Mouse (Mus musculus) neural tube, embryonic 13.5 days (tissue): ENCODE data around the gene Tor1a. TPM values are rescaled to one million over a fixed set of nuclear protein-coding genes. Genes with fewer than 3 reads are reported as not detected.
"Not testable (repeated sequence)": the region's sequence is repeated elsewhere in the genome, so short reads cannot be mapped to it uniquely, and the experiment has no call there.

Source experiments
- ATAC-seq: fragments of 200-750 bp; cut with Nextera tagmentation; 2 replicates; pipeline ENCODE4 v1.8.0; 2017; ENCODE audit warnings: low read depth, mild to moderate bottlenecking, moderate TSS enrichment, moderate library complexity
- H3K27ac ChIP-seq: fragments of 300-500 bp; sonication (generic); replicated peaks from 2 replicates; pipeline ENCODE4 v1.5.1; 2015; ENCODE audit warnings: moderate library complexity, mild to moderate bottlenecking, inconsistent platforms
- H3K27me3 ChIP-seq: fragments of 300-500 bp; sonication (generic); 2 replicates; pipeline ENCODE4 v1.6.1; 2015; ENCODE audit warnings: mild to moderate bottlenecking, inconsistent platforms
- H3K36me3 ChIP-seq: fragments of 300-500 bp; sonication (generic); 2 replicates; pipeline ENCODE4 v1.6.1; 2015; ENCODE audit warnings: mild to moderate bottlenecking, inconsistent platforms
- H3K4me1 ChIP-seq: fragments of 300-500 bp; sonication (generic); replicated peaks from 2 replicates; pipeline ENCODE4 v1.6.1; 2015; ENCODE audit warnings: inconsistent platforms
- H3K4me2 ChIP-seq: fragments of 300-500 bp; sonication (generic); 2 replicates; pipeline ENCODE4 v1.6.1; 2015; ENCODE audit warnings: inconsistent platforms, mild to moderate bottlenecking, moderate library complexity
- H3K4me3 ChIP-seq: fragments of 300-500 bp; sonication (generic); 2 replicates; pipeline ENCODE4 v1.5.1; 2015; ENCODE audit warnings: mild to moderate bottlenecking, inconsistent platforms
- H3K9ac ChIP-seq: fragments of 300-500 bp; sonication (generic); 2 replicates; pipeline ENCODE4 v1.6.1; 2015; ENCODE audit warnings: moderate library complexity, mild to moderate bottlenecking, inconsistent platforms
- H3K9me3 ChIP-seq: fragments of 300-500 bp; sonication (generic); 2 replicates; pipeline ENCODE4 v1.6.1; 2016; ENCODE audit warnings: inconsistent platforms
- WGBS: fragments of 180-500 bp; shearing (Covaris S2); methylation state at CpG from one replicate; pipeline ENCODE4 v1.1.7; 2015; 5-methylcytosine and 5-hydroxymethylcytosine counted together
- polyA plus RNA-seq: library from polyadenylated mRNA; unstranded; fragments of >200 nt; fragmentation: Nextera tagmentation; extraction: Ambion mirVana; gene quantifications from 2 replicates; pipeline ENCODE4 v1.2.1, GENCODE M21; 2015

Gene Tor1a
- polyA plus RNA-seq, 1 experiment from 2014 or later, result 92.3 TPM

GRCm38 (mm10) chr2:30928893-30929482 is 38.7 kb downstream of the Tor1a start:
- peak; percentile 59 for ATAC-seq
- no peak overlapping the region for H3K27ac ChIP-seq
- WGBS, result 30% methylated on average over 12 of the region's 12 CpGs

GRCm38 (mm10) chr2:30927844-30928628 is 39.7 kb downstream of the Tor1a start:
- no peaks in the 10 kb centered on the region for H3K27me3 ChIP-seq
- ATAC-seq, result no peak
- H3K36me3 ChIP-seq, result no peaks in the 10 kb centered on the region
- H3K4me3 ChIP-seq, result no peak overlapping the region
- 21% methylated on average over 14 of the region's 14 CpGs for WGBS
- no peak overlapping the region for H3K9ac ChIP-seq
- peaks cover 24% of the 10 kb centered on the region for H3K4me1 ChIP-seq
- peak overlapping the region; percentile 34 for H3K27ac ChIP-seq
- H3K9me3 ChIP-seq, result no peaks in the 10 kb centered on the region
- no peak overlapping the region for H3K4me2 ChIP-seq

More at GRCm38 (mm10) chr2:30928893-30929482, 38.7 kb downstream of the Tor1a start:
- H3K27me3 ChIP-seq, result no peaks in the 10 kb centered on the region
- H3K36me3 ChIP-seq, result no peaks in the 10 kb centered on the region
- no peak overlapping the region; the same call in 1 of the 2 replicates for H3K9ac ChIP-seq
- peak overlapping the region; percentile 62 for H3K4me2 ChIP-seq
- peak overlapping the region; percentile 34 for H3K4me3 ChIP-seq
- H3K9me3 ChIP-seq, result no peaks in the 10 kb centered on the region
- peaks cover 24% of the 10 kb centered on the region for H3K4me1 ChIP-seq

- 61% methylated on average over 9 of the region's 9 CpGs for WGBS
- Histone ChIP-seq H3K9ac (no peak overlapping the region), H3K27ac (peak overlapping the region; percentile 42), H3K4me1 (peaks cover 24% of the 10 kb centered on the region), H3K36me3 (no peaks in the 10 kb centered on the region), H3K9me3 (no peaks in the 10 kb centered on the region), H3K4me2 (no peak overlapping the region), H3K4me3 (no peak overlapping the region), H3K27me3 (no peaks in the 10 kb centered on the region)
- ATAC-seq, result no peak
Observed at GRCm38 (mm10) chr2:30927151-30927781, 40.5 kb downstream of the Tor1a start.

GRCm38 (mm10) chr2:30926381-30926780 is 41.4 kb downstream of the Tor1a start:
- ATAC-seq, result no peak
- peaks cover 24% of the 10 kb centered on the region for H3K4me1 ChIP-seq
- H3K27ac ChIP-seq, result 0 out of 2 replicates have a peak overlapping the region, but pooled peaks have one; percentile 42
- H3K4me2 ChIP-seq, result no peak overlapping the region
- no peak overlapping the region for H3K9ac ChIP-seq
- no peaks in the 10 kb centered on the region for H3K36me3 ChIP-seq
- whole genome bisulfite sequencing, result 82% methylated on average over 4 of the region's 4 CpGs
- H3K9me3 ChIP-seq, result no peaks in the 10 kb centered on the region
- no peak overlapping the region for H3K4me3 ChIP-seq
- H3K27me3 ChIP-seq, result no peaks in the 10 kb centered on the region

GRCm38 (mm10) chr2:30925181-30925580 is 42.6 kb downstream of the Tor1a start:
- 85% methylated on average over 4 of the region's 4 CpGs for WGBS
- Histone ChIP-seq H3K27ac (no peak overlapping the region), H3K9me3 (no peaks in the 10 kb centered on the region), H3K9ac (no peak overlapping the region), H3K36me3 (no peaks in the 10 kb centered on the region), H3K4me1 (peaks cover 24% of the 10 kb centered on the region), H3K27me3 (no peaks in the 10 kb centered on the region), H3K4me3 (no peak overlapping the region), H3K4me2 (no peak overlapping the region)
- ATAC-seq, result no peak

- no peaks in the 10 kb centered on the region for H3K9me3 ChIP-seq
- ATAC-seq, result no peak
- no peak overlapping the region for H3K27ac ChIP-seq
- 0 out of 2 replicates have a peak, but pooled peaks cover 10% of the 10 kb centered on the region for H3K4me1 ChIP-seq
- H3K9ac ChIP-seq, result no peak overlapping the region
- 81% methylated on average over 3 of the region's 3 CpGs for WGBS
- H3K4me2 ChIP-seq, result no peak overlapping the region
- no peaks in the 10 kb centered on the region for H3K27me3 ChIP-seq
- no peak overlapping the region for H3K4me3 ChIP-seq
- no peaks in the 10 kb centered on the region for H3K36me3 ChIP-seq
Observed at GRCm38 (mm10) chr2:30923099-30923498, 44.6 kb downstream of the Tor1a start.

- no peak for ATAC-seq
- H3K36me3 ChIP-seq, result no peaks in the 10 kb centered on the region
- H3K27me3 ChIP-seq, result no peaks in the 10 kb centered on the region
- H3K27ac ChIP-seq, result no peak overlapping the region
- no peaks in the 10 kb centered on the region for H3K9me3 ChIP-seq
- H3K9ac ChIP-seq, result no peak overlapping the region
- WGBS, result 83% methylated on average over 7 of the region's 7 CpGs
- 0 out of 2 replicates have a peak, but pooled peaks cover under 1% of the 10 kb centered on the region for H3K4me1 ChIP-seq
- H3K4me2 ChIP-seq, result no peak overlapping the region
- no peak overlapping the region for H3K4me3 ChIP-seq
Observed at GRCm38 (mm10) chr2:30920216-30920615, 47.5 kb downstream of the Tor1a start.

- H3K4me2 ChIP-seq, result no peak overlapping the region
- no peaks in the 10 kb centered on the region for H3K9me3 ChIP-seq
- no peak for ATAC-seq
- no peak overlapping the region for H3K27ac ChIP-seq
- WGBS, result 69% methylated on average over 8 of the region's 8 CpGs
- H3K27me3 ChIP-seq, result no peaks in the 10 kb centered on the region
- H3K4me1 ChIP-seq, result 0 out of 2 replicates have a peak, but pooled peaks cover 6% of the 10 kb centered on the region
- H3K9ac ChIP-seq, result no peak overlapping the region
- H3K36me3 ChIP-seq, result no peaks in the 10 kb centered on the region
- no peak overlapping the region for H3K4me3 ChIP-seq
Observed at GRCm38 (mm10) chr2:30918780-30919329, 48.9 kb downstream of the Tor1a start.

GRCm38 (mm10) chr2:30918126-30918525 is 49.6 kb downstream of the Tor1a start:
- Histone ChIP-seq H3K4me3 (no peak overlapping the region), H3K4me2 (no peak overlapping the region), H3K9ac (no peak overlapping the region), H3K36me3 (no peaks in the 10 kb centered on the region), H3K27me3 (no peaks in the 10 kb centered on the region), H3K27ac (no peak overlapping the region), H3K4me1 (0 out of 2 replicates have a peak, but pooled peaks cover 6% of the 10 kb centered on the region), H3K9me3 (no peaks in the 10 kb centered on the region)
- no peak for ATAC-seq
- 57% methylated on average over 6 of the region's 6 CpGs for WGBS

- WGBS, result 92% methylated on average over 7 of the region's 7 CpGs
- no peak for ATAC-seq
- Histone ChIP-seq H3K27me3 (no peaks in the 10 kb centered on the region), H3K4me2 (no peak overlapping the region), H3K4me1 (0 out of 2 replicates have a peak, but pooled peaks cover 6% of the 10 kb centered on the region), H3K4me3 (no peak overlapping the region), H3K27ac (no peak overlapping the region), H3K36me3 (no peaks in the 10 kb centered on the region), H3K9ac (no peak overlapping the region), H3K9me3 (no peaks in the 10 kb centered on the region)
Observed at GRCm38 (mm10) chr2:30917649-30918048, 50.1 kb downstream of the Tor1a start.

GRCm38 (mm10) chr2:30915933-30916332 is 51.8 kb downstream of the Tor1a start:
- WGBS, result 69% methylated on average over 6 of the region's 6 CpGs
- H3K27me3 ChIP-seq, H3K9ac ChIP-seq, H3K36me3 ChIP-seq, ATAC-seq, H3K4me3 ChIP-seq, H3K4me2 ChIP-seq, H3K27ac ChIP-seq, H3K9me3 ChIP-seq, H3K4me1 ChIP-seq: not testable (repeated sequence)

GRCm38 (mm10) chr2:30915376-30915775 is 52.4 kb downstream of the Tor1a start:
- Histone ChIP-seq H3K4me3 (no peak overlapping the region), H3K4me1 (0 out of 2 replicates have a peak, but pooled peaks cover 6% of the 10 kb centered on the region), H3K9ac (no peak overlapping the region), H3K27me3 (no peaks in the 10 kb centered on the region), H3K4me2 (no peak overlapping the region), H3K27ac (no peak overlapping the region), H3K36me3 (no peaks in the 10 kb centered on the region), H3K9me3 (no peaks in the 10 kb centered on the region)
- 83% methylated on average over 5 of the region's 5 CpGs for WGBS
- no peak for ATAC-seq
